Mouse (Mus musculus) liver, adult 2 months (tissue): ENCODE results near the gene Hist1h3d.
"Not testable (repeated sequence)": the region's sequence is repeated elsewhere in the genome, so short reads cannot be mapped to it uniquely, and the experiment has no call there.

Experiments used
- CTCF ChIP-seq: fragments of 200-500 bp; IDR thresholded peaks from 2 replicates; pipeline ENCODE4 v1.5.1; 2011; ENCODE audit warnings: low read depth, low read length, control low read depth
- POLR2A ChIP-seq: fragments of 200-500 bp; IDR thresholded peaks from 2 replicates; pipeline ENCODE4 v1.6.1; 2011; ENCODE audit warnings: low read length, control low read depth; ENCODE audit not compliant: insufficient read depth; ENCODE audit errors: extremely low read depth

- TF ChIP-seq POLR2A = 0 out of 2 replicates have a peak, but pooled peaks have one; percentile 28
- not testable (repeated sequence) for TF ChIP-seq CTCF
Measured at GRCm38 (mm10) chr13:23542999-23543607, 32.5 kb upstream of the Hist1h3d start, which contains the start of gene Hist1h2bh.
